Comparison of ENCODE assay signal across 17 mouse cellular contexts in genomic region chr15:102839688-102840087, GRCm38 (mm10).
DNase-seq lines count a peak whose midpoint lies in the region; ATAC-seq and TF ChIP-seq lines count a peak whose summit lies in the region.
"Had no signal": no experiment of that assay in that cellular context is flagged by ENCODE, and none has a peak within 500 bp of the region (broad histone marks: within the 10 kb centered on the region; RNA-seq: fewer than 3 reads in every experiment).

No protein-coding gene starts in this region.

- H3K9me3 ChIP-seq in heart, embryonic 12.5 days (replicated peaks): no peaks in the 10 kb centered on the region
- H3K9me3 ChIP-seq: embryonic facial prominence, embryonic 10.5 days; kidney, embryonic 15.5 days; midbrain, embryonic 15.5 days; neural tube, embryonic 12.5 days had no signal

- H3K27ac ChIP-seq in heart, embryonic 12.5 days (ENCODE audit: poor library complexity, severe bottlenecking): no peak overlapping the region
- H3K27ac ChIP-seq: embryonic facial prominence, embryonic 10.5 days; kidney, embryonic 15.5 days; macrophage; midbrain, embryonic 15.5 days; neural tube, embryonic 12.5 days had no signal

- H3K4me2 ChIP-seq in heart, embryonic 12.5 days: no peak overlapping the region
- H3K4me2 ChIP-seq: kidney, embryonic 15.5 days; midbrain, embryonic 15.5 days; neural tube, embryonic 12.5 days had no signal

- CTCF ChIA-PET in Patski (lab: Charles Lee): no interaction called here

- no peak overlapping the region for H3K4me3 ChIP-seq in heart, embryonic 12.5 days
- H3K4me3 ChIP-seq: embryonic facial prominence, embryonic 10.5 days; kidney, embryonic 15.5 days; midbrain, embryonic 15.5 days; neural tube, embryonic 12.5 days had no signal

- WGBS in heart, embryonic 12.5 days: 63% methylated on average over 5 of the region's 5 CpGs

- H3K36me3 ChIP-seq in heart, embryonic 12.5 days: no peaks in the 10 kb centered on the region
- H3K36me3 ChIP-seq: embryonic facial prominence, embryonic 10.5 days; kidney, embryonic 15.5 days; midbrain, embryonic 15.5 days; neural tube, embryonic 12.5 days had no signal

- no peaks in the 10 kb centered on the region for H3K4me1 ChIP-seq in heart, embryonic 12.5 days (replicated peaks)
- H3K4me1 ChIP-seq: embryonic facial prominence, embryonic 10.5 days; kidney, embryonic 15.5 days; midbrain, embryonic 15.5 days; neural tube, embryonic 12.5 days had no signal

- H3K9ac ChIP-seq in heart, embryonic 12.5 days: no peak overlapping the region
- H3K9ac ChIP-seq: kidney, embryonic 15.5 days; midbrain, embryonic 15.5 days; neural tube, embryonic 12.5 days had no signal

- POLR2A ChIA-PET in Patski (lab: Charles Lee): no interaction called here

- in situ Hi-C loops in Patski (cut with MboI; ENCODE audit: low pct_unique_long_range_greater_than_20kb): no loop called here

- H3K27me3 ChIP-seq in heart, embryonic 12.5 days (replicated peaks): peaks cover 35% of the 10 kb centered on the region
- H3K27me3 ChIP-seq in Patski: no peaks in the 10 kb centered on the region
- H3K27me3 ChIP-seq: midbrain, embryonic 15.5 days; neural tube, embryonic 12.5 days had no signal

- DNase-seq in heart, adult 8-10 months (ENCODE audit: low spot score): peak; percentile 0
- DNase-seq in ovary, adult 18-20 months (ENCODE audit: low spot score): peak; percentile 17
- DNase-seq in ovary, postnatal 14 days (ENCODE audit: low spot score): no peak
- DNase-seq in Patski (ENCODE audit: low read depth, low spot score): peak; percentile 48
- DNase-seq in heart, postnatal 4 days: peak; percentile 10
- no peak for DNase-seq in kidney, postnatal 25 days
- DNase-seq: cerebellum, adult 9-10 months; liver; thymus, postnatal 14 days had no signal

- ATAC-seq in heart, embryonic 12.5 days (ENCODE audit: insufficient number of reproducible peaks, low FRiP score): no peak
- peak; percentile 84 for ATAC-seq in Patski
- ATAC-seq in activated CD4-positive, CD25-positive, alpha-beta regulatory T cell, adult 4 months: no peak
- ATAC-seq: CD4-positive, CD25-positive, alpha-beta regulatory T cell, adult 4 months; midbrain, embryonic 15.5 days had no signal

- no peak for TF ChIP-seq CTCF in Patski (IDR thresholded peaks at IDR 0.05)

Comparison
In these comparisons a context has a peak if more than half of its experiments do, and no peak if none do; other contexts are left out.
1. DNase-seq: peak in heart, adult 8-10 months (single experiment), ovary, adult 18-20 months (single experiment), Patski (single experiment) and heart, postnatal 4 days (single experiment); none in ovary, postnatal 14 days (single experiment) and kidney, postnatal 25 days (0 of 2).